Mouse (Mus musculus): ENCODE results near the gene Gpnmb. TPM values are rescaled to one million over a fixed set of nuclear protein-coding genes. Genes with fewer than 3 reads are reported as not detected.

The Gpnmb gene
- polyA plus RNA-seq, 1 experiment = 2.2 TPM

- DNase-seq = no peak
- Histone ChIP-seq H3K27ac (ENCODE audit: insufficient read depth, low read length) (no peak overlapping the region), H3K4me3 (replicated peaks; ENCODE audit: insufficient read depth, low read depth, low read length) (no peak overlapping the region), H3K27me3 (ENCODE audit: control insufficient read depth, insufficient read depth, low read length) (no peaks in the 10 kb centered on the region; the same call in 1 of the 2 replicates), H3K4me1 (ENCODE audit: control insufficient read depth, insufficient read depth, low read length) (no peaks in the 10 kb centered on the region)
- TF ChIP-seq CTCF (IDR thresholded peaks at IDR 0.05; ENCODE audit: borderline replicate concordance, insufficient read depth, low read depth, low read length) = no peak
- WGBS = 33% methylated on average over 13 of the region's 13 CpGs
Measured at GRCm38 (mm10) chr6:49008420-49009160, 27.8 kb upstream of the Gpnmb start.

GRCm38 (mm10) chr6:49009161-49009555 lies 27.2 kb upstream of the Gpnmb start:
- 38% methylated on average over 7 of the region's 7 CpGs for WGBS

GRCm38 (mm10) chr6:49009665-49010064 lies 26.7 kb upstream of the Gpnmb start:
- no peak for DNase-seq
- Histone ChIP-seq H3K4me3 (replicated peaks; ENCODE audit: insufficient read depth, low read depth, low read length) (no peak overlapping the region), H3K27me3 (ENCODE audit: control insufficient read depth, insufficient read depth, low read length) (no peaks in the 10 kb centered on the region; the same call in 1 of the 2 replicates), H3K27ac (ENCODE audit: insufficient read depth, low read length) (no peak overlapping the region), H3K4me1 (ENCODE audit: control insufficient read depth, insufficient read depth, low read length) (no peaks in the 10 kb centered on the region)
- TF ChIP-seq CTCF (IDR thresholded peaks at IDR 0.05; ENCODE audit: borderline replicate concordance, insufficient read depth, low read depth, low read length) (no peak), POLR2A (IDR thresholded peaks at IDR 0.05; ENCODE audit: borderline replicate concordance, insufficient read depth, low read length) (no peak)
- 98% methylated on average over 1 of the region's 1 CpGs for WGBS

More at GRCm38 (mm10) chr6:49009161-49009555, 27.2 kb upstream of the Gpnmb start:
- TF ChIP-seq CTCF (IDR thresholded peaks at IDR 0.05; ENCODE audit: borderline replicate concordance, insufficient read depth, low read depth, low read length) (no peak), POLR2A (IDR thresholded peaks at IDR 0.05; ENCODE audit: borderline replicate concordance, insufficient read depth, low read length) (no peak)
- no peaks in the 10 kb centered on the region for H3K4me1 ChIP-seq (ENCODE audit: control insufficient read depth, insufficient read depth, low read length)
- no peak overlapping the region for H3K27ac ChIP-seq (ENCODE audit: insufficient read depth, low read length)
- no peak for DNase-seq
- no peak overlapping the region for H3K4me3 ChIP-seq (replicated peaks; ENCODE audit: insufficient read depth, low read depth, low read length)
- no peaks in the 10 kb centered on the region; the same call in 1 of the 2 replicates for H3K27me3 ChIP-seq (ENCODE audit: control insufficient read depth, insufficient read depth, low read length)

- Histone ChIP-seq H3K27me3 (ENCODE audit: control insufficient read depth, insufficient read depth, low read length) (no peaks in the 10 kb centered on the region; the same call in 1 of the 2 replicates), H3K4me3 (replicated peaks; ENCODE audit: insufficient read depth, low read depth, low read length) (no peak overlapping the region), H3K27ac (ENCODE audit: insufficient read depth, low read length) (no peak overlapping the region), H3K4me1 (ENCODE audit: control insufficient read depth, insufficient read depth, low read length) (no peaks in the 10 kb centered on the region)
- no peak for TF ChIP-seq CTCF (IDR thresholded peaks at IDR 0.05; ENCODE audit: borderline replicate concordance, insufficient read depth, low read depth, low read length)
- no peak for TF ChIP-seq POLR2A (IDR thresholded peaks at IDR 0.05; ENCODE audit: borderline replicate concordance, insufficient read depth, low read length)
- DNase-seq = no peak
- 75% methylated on average over 5 of the region's 5 CpGs for WGBS
Measured at GRCm38 (mm10) chr6:49011191-49011590, 25.2 kb upstream of the Gpnmb start.

- no peak overlapping the region for H3K27ac ChIP-seq (ENCODE audit: insufficient read depth, low read length)
- H3K27me3 ChIP-seq (ENCODE audit: control insufficient read depth, insufficient read depth, low read length) = no peaks in the 10 kb centered on the region; the same call in 1 of the 2 replicates
- no peak overlapping the region for H3K4me3 ChIP-seq (replicated peaks; ENCODE audit: insufficient read depth, low read depth, low read length)
- WGBS = 78% methylated on average over 4 of the region's 4 CpGs
- no peaks in the 10 kb centered on the region for H3K4me1 ChIP-seq (ENCODE audit: control insufficient read depth, insufficient read depth, low read length)
- TF ChIP-seq CTCF (IDR thresholded peaks at IDR 0.05; ENCODE audit: borderline replicate concordance, insufficient read depth, low read depth, low read length) (no peak), POLR2A (IDR thresholded peaks at IDR 0.05; ENCODE audit: borderline replicate concordance, insufficient read depth, low read length) (no peak)
- no peak for DNase-seq
Measured at GRCm38 (mm10) chr6:49013023-49013422, 23.3 kb upstream of the Gpnmb start.

GRCm38 (mm10) chr6:49013458-49013857 lies 22.9 kb upstream of the Gpnmb start:
- no peak for DNase-seq
- TF ChIP-seq POLR2A (IDR thresholded peaks at IDR 0.05; ENCODE audit: borderline replicate concordance, insufficient read depth, low read length) = no peak
- TF ChIP-seq CTCF (IDR thresholded peaks at IDR 0.05; ENCODE audit: borderline replicate concordance, insufficient read depth, low read depth, low read length) = no peak
- 86% methylated on average over 3 of the region's 3 CpGs for WGBS
- H3K4me3 ChIP-seq (replicated peaks; ENCODE audit: insufficient read depth, low read depth, low read length) = no peak overlapping the region
- no peak overlapping the region for H3K27ac ChIP-seq (ENCODE audit: insufficient read depth, low read length)
- H3K4me1 ChIP-seq (ENCODE audit: control insufficient read depth, insufficient read depth, low read length) = no peaks in the 10 kb centered on the region
- no peaks in the 10 kb centered on the region; the same call in 1 of the 2 replicates for H3K27me3 ChIP-seq (ENCODE audit: control insufficient read depth, insufficient read depth, low read length)

- H3K4me1 ChIP-seq (ENCODE audit: control insufficient read depth, insufficient read depth, low read length) = no peaks in the 10 kb centered on the region
- WGBS = 32% methylated on average over 12 of the region's 12 CpGs
- H3K27ac ChIP-seq (ENCODE audit: insufficient read depth, low read length) = no peak overlapping the region
- H3K27me3 ChIP-seq (ENCODE audit: control insufficient read depth, insufficient read depth, low read length) = no peaks in the 10 kb centered on the region
- TF ChIP-seq CTCF (IDR thresholded peaks at IDR 0.05; ENCODE audit: borderline replicate concordance, insufficient read depth, low read depth, low read length) (no peak), POLR2A (IDR thresholded peaks at IDR 0.05; ENCODE audit: borderline replicate concordance, insufficient read depth, low read length) (no peak)
- H3K4me3 ChIP-seq (replicated peaks; ENCODE audit: insufficient read depth, low read depth, low read length) = no peak overlapping the region
- DNase-seq = no peak
Measured at GRCm38 (mm10) chr6:49017150-49017549, 19.2 kb upstream of the Gpnmb start.

- no peak for DNase-seq
- Histone ChIP-seq H3K27me3 (ENCODE audit: control insufficient read depth, insufficient read depth, low read length) (no peaks in the 10 kb centered on the region), H3K4me3 (replicated peaks; ENCODE audit: insufficient read depth, low read depth, low read length) (no peak overlapping the region), H3K4me1 (ENCODE audit: control insufficient read depth, insufficient read depth, low read length) (no peaks in the 10 kb centered on the region), H3K27ac (ENCODE audit: insufficient read depth, low read length) (no peak overlapping the region)
- 89% methylated on average over 1 of the region's 1 CpGs for WGBS
- TF ChIP-seq POLR2A (IDR thresholded peaks at IDR 0.05; ENCODE audit: borderline replicate concordance, insufficient read depth, low read length) (no peak), CTCF (IDR thresholded peaks at IDR 0.05; ENCODE audit: borderline replicate concordance, insufficient read depth, low read depth, low read length) (no peak)
Measured at GRCm38 (mm10) chr6:49019341-49019740, 17.0 kb upstream of the Gpnmb start.

Measured in cerebellum, adult 2 months (tissue).